Mouse (Mus musculus) 3T3-L1 (cell line): ENCODE results near the gene Gmds.

Source experiments
- DNase-seq: peaks from one replicate; pipeline ENCODE4 v3.0.0-alpha.2; 2015; ENCODE audit warnings: low read depth, low spot score

Gmds gene

DNA sequence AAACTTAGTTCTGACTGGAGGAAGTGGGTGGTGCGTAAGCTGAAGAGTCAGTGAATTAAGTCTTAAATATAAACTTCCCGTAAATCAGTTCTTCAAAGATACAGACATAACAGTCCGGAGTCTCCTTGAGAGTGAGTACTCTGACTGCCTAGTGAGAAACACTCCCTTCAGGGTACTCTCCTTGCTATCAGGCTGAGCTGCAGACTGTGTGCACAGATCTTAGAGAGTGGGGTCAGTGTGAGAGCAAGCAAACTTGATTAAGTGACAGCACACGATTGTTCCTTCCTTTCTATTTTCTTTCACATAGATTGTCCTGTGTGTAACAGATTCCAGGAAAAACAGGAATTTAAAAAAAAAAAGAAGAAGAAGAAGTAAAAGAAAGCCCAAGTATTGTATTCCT lies 382.4 kb downstream of the Gmds start:
- no peak for DNase-seq

DNA sequence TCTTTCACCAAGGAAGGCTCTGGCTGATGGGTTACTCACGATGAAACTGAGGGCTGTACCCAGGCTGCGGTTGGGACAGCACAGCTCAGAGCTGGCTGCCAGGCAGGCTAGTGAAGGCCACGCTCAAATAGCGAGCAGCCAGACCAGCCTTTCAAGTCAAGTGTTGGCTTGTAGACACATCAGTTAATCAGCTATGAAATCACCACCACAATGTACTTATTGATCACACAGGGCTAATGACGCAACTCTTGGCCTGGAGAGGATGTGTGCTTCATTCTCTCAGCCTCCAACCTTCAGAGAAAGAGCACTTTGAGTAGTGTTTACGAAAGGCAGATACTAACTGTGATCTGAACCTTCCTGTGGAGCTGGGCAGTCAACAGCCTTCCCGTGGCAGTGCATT lies 383.4 kb downstream of the Gmds start:
- DNase-seq, result no peak

DNA sequence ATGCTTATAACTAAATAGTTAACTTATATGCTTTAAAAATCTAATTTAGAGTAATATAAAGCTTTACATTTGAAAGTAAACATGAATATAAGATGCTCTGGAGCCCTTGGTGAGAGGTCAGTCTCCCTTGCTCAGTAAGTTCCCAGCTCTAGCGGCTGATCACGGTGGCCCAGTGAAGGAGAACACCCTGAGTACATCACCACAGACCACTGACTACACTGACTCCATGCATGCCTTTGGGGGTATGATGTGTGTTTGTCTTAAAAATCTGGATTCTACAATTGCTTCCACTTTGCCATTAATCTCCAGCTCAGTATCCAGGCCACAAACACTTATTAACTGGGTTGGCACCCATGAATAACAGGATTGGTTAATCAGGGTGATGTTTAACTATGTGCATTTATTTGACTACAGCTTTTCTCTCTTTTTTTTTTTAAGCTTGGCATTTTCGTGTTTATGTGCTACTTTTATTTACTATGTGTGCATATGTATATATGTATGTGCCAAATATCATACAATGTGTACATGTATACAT lies 393.8 kb downstream of the Gmds start:
- no peak for DNase-seq

DNA sequence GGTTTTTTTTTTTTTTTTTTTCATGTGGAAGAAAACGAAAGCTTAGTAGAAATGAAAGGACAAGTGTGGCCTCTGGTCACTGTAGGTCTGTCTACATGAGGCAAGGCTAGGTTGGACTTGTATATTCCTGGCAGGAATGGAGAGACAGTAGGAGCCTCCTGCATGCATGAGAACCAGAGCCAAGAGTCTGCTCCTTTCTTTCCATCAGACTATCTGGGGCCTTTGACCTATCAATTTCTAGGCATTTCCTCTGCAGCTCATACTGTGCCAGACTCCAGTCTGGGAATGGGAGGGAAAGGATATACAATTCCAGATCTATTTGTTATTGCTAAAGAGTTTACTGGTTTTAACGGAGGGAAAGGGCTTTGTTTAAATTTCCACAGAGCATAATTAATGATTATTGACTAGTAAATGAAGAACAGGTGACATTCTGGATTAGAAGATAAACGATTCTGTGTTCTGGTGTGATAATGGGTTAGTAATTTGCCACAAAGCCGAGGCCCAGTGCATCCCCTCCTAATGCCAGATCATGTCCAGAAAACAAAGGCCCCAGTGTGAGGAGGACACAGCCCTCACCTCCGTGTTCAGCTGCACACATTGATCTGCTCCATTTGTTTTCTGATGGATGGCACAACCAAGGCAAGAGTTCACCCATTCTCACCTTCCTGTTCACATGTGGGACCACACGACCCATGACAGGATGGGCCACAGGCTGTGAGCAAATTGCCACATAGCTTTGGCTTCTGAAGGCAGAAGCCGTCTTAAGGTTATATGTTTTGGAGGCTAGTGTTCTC lies 394.9 kb downstream of the Gmds start:
- DNase-seq, result no peak

DNA sequence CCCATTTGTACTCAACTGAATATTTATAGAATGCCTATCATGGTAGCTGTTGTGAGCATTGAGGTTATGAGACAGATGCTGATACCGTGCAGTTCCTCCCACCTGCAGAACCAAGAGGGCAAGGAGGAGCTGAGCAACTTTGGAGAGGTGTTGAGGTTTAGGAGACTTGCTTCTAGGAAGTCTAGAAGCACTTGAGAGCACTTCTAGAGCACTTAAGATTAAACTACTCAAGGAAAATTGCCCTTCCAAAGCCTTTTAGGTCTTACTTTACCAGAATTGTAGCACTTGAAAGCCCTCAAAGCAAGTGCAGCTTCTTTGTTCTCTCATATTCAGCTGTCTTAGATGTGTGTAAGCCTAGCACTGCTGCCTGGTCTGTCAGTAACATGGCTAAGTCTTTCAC lies 409.2 kb downstream of the Gmds start:
- DNase-seq, result no peak

DNA sequence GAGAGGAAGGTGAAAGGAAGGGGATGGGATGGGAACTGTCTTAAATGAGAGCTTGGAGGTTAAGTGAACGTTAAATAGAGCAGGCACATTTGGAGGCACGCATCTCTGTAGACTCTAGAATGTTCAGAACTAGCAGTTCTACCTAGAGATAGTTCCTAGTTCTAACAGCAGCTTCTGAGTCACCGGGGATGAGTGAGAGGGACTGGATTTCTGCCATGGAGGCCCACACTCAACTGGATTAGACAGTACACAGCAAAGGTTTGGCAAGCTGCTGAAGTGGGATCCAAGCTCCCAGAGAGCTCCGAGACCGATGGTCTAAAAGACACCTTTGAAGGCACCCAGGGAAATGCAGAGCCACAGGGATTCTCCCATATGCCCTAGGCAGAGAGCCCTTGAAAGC lies 411.9 kb downstream of the Gmds start:
- peak; percentile 40 for DNase-seq

DNA sequence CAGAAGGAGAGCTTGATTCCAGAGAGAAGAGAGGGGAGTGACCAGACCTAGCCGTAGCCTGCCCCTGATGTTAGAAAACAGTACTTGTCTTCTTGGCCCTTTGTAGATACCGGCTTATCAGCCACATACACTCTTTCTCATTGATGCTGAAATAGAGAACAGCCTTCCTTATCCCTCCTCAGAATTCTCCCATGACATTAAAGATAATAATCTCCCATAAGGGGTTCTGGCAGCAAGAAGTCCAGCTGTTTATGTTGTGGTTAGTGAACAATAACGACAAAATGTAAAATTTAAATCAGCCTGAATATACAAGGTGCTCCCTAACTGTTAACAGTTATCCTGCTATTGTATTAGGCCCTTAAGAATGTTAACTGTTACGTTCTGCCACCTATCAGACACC lies 414.0 kb downstream of the Gmds start:
- DNase-seq, result no peak

DNA sequence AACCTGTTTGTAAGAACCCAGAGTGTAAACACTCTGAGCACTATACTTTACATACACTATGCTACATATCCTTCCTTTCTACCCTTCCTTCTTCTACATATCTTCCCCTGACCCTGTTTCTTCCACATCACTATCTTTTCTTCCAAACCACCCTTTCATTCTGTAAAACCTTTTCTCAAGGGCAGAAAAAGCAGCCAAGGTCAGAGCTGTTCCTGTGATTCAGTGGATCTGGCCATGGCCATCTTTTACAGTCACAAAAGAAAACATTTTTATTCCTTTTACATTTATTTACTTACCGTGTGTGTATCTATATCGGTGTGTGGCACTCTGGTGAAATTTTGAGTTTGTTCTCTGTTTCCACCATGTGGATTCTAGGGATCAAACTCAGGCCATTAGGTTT lies 418.8 kb downstream of the Gmds start:
- DNase-seq, result no peak

DNA sequence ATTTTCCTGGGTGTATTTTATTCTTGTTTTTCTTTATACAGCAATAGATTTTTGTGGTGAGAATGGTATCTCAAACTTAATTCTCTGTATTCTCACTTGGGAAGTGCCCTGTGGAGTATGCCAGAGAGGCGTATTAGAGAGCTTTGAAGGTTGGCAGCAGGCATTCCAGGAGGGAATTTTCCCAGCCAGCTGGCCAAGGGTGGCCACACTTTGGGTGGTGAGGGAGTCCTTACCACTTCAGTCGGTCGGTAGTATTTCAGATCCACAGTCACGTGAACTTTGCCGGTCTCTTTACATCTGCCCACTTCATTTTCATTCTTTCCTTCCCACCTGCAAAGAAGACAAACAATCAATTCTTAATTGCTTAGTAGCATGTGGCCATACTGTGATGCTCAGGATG lies 421.2 kb downstream of the Gmds start:
- no peak for DNase-seq

DNA sequence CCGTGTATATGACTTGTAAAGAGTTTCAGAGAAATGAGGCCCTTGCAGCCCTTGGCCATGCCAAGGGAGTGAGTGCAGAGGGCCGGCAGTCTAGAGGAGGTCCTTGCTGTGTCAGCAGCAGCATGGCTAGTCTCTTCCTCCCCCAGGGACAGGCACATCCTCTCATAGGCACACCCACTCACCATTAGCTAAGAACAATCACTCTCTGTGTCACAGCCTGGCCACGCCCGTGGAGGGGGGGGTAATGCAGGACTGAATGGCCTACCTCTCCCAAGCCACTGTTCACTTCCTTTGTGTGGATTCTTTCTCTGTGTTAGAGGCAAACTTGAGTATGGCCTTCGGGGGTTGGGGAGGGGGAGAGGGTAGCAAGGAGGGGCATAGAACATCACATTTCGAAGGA lies 422.8 kb downstream of the Gmds start:
- peak; percentile 41 for DNase-seq

DNA sequence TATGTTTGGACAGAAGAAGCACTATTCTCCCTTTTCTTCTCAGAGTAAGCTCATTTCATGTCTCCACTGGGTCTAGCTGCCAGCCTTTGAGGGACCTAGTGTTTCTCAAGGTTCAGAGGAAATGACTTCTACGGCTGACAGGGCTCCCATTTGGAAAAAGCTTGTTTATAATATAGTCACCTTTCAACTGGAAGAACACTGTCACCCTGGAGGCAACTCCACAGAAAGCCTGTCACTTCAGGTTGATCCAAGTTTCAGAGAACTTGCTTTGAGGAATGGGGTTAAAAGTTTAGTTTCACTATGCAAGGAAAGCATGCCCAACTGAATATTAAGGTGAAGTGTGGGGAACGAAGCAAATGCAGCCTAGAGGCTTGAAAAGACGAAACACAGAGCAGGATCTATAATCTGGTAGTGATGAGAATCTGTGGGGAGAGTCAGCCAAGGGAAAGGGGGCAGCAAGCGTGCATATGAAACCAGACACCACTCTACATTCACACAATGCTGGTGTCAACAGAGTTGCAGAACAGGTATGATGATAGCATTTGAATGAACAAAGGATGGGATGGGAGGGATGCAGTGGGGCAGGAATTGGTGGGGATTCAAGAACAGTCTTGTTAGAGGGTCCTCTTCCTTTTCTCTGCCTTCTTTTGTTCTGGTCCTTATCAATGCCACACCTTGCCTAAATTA lies 423.5 kb downstream of the Gmds start:
- DNase-seq, result no peak

DNA sequence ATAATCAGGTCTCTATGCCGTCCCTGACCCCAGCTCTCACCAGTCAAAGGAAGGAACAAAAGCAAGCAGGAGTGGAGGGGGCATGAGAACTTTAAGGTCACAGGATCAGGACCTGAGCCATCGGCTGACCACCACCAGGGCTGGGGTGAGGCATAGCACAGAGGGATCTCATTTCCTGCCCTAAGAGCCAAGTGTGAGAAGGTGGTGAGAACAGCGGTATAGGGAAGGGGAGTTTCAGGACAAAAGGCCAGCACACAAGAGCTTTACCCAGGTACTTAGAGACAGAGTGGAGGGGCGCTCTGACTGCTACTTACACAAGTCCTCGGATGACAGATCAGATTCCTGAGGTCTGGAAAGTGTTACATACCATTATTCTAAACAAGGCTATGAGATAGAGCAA lies 426.6 kb downstream of the Gmds start:
- no peak for DNase-seq

DNA sequence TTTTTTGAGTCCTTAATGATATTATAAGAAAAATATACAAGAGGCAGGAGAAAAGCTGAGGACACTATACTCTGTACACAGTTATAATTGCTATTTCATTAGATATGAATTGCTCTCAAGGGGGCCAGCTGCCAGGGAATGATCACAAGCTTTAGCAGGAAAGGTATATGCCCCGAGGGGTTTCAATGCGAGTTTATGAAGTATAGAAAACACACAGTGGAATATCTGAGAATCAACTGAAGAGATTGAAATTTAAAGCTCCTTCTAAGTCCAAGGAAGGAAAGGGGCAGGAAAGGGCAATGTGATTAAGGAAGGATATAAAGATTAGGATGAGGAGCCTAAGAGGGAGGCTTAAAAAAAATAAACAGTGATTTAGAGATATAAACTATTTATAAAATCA lies 427.2 kb downstream of the Gmds start:
- no peak for DNase-seq

DNA sequence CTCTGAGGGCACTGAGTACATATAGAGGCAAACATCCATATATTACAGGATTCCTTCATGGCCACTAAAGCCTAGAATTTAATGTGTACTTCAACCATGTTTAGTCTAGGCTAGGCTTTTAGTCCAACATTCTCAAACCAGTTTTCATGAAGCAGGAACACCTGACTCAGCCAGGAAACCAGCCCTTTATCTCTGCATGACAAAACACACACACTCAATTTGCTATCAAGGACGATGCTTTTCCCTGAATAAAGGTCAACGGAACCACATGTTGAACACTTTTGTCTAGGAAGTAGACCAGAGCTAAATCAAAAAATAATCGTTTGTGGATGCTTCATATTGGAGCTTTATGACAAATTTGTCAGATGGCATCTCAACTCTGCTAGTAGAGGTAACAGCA lies 429.5 kb downstream of the Gmds start:
- DNase-seq, result no peak

DNA sequence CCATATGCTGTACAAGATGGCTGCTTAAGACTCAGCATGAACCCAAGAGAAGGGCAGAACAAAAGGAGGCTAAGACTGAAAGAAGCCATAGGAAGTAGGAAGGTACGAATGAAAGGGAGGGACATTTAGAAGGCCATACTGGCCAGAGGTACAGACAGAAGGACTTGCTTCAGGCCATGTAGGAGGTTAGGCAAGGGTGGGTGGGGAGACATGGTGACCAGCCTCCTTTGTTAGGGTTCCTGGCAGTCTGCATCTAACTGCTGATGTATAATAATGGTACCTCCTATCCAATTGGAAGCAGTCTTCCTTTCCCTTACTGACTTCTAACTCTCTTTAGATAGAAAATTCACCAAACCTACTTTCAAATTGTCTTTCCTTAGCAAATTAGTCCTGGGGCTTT lies 432.0 kb downstream of the Gmds start:
- no peak for DNase-seq

DNA sequence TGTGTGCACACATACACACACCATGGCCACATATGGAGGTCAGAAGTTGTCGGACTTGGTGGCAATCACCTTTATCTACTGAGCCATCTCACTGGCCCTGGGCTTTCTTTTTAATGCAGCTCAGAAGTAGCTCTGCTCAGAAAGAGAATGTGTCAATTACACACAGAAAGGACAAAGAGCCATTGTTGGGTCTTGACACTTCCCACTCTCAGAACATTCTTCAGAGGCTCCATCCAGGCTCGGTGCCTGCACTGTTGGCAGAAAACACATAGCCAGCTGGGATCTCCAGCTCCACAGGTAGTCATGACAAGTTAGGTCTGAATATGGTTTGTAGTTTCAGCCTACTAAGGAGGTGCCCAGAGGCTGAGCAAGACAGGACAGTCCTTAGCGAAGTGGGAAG lies 438.3 kb downstream of the Gmds start:
- no peak for DNase-seq

DNA sequence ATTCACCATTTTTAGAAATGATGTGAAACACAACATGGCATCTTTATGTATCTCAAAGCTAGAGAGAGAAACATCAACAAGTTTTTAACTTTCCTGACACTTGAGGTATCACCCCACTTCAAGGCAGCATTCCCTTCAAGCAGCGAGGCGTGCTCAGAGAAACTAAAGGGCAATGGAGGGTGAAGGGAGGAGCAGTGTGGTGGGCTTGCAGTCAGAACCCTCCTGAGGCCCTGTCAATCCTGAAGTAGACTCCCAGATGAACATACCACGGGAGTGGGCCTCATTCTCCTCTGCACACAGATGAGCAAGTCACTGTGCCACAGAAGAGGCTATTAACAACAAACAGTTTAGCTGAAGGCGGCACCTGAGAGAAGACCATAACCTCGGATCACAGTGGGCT lies 439.1 kb downstream of the Gmds start:
- DNase-seq, result no peak

DNA sequence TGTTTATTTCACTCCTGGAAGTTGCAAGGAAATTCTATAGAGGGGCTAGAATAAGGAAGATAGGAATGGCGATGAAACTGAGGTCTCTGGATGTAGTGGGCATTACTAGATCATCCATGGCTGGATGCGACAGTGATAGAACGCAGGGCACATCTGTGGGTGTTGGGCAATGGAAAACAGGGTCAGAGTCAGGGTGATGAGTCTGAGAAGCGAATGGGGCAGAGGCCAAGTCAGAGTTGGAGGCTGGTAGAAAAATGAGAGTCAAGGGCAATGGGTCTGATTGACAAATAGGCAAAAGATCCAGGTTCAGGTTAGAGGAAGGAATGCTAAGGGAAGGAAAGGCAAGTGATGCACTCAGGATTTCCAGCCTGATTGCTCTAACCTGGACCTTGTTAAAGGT lies 441.0 kb downstream of the Gmds start:
- DNase-seq, result no peak

DNA sequence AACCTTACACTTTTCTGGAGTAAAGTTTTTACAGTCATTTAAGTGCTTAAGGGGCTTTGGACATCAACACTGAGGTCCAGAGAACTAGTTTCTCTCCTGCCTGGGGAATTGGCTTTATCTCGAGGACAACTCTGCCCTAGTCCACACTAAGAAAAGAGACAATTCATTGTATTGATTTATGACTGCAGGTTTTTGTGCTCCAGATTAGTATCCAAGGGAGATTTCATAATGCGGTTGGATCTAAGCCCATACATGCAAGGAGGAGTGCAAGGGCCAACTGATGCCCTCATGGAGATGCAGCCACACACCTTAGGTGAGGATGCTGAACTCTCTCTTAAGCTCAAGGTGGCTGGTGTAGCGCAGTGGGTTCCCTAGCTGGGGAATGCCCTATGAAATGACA lies 444.0 kb downstream of the Gmds start:
- DNase-seq, result no peak

DNA sequence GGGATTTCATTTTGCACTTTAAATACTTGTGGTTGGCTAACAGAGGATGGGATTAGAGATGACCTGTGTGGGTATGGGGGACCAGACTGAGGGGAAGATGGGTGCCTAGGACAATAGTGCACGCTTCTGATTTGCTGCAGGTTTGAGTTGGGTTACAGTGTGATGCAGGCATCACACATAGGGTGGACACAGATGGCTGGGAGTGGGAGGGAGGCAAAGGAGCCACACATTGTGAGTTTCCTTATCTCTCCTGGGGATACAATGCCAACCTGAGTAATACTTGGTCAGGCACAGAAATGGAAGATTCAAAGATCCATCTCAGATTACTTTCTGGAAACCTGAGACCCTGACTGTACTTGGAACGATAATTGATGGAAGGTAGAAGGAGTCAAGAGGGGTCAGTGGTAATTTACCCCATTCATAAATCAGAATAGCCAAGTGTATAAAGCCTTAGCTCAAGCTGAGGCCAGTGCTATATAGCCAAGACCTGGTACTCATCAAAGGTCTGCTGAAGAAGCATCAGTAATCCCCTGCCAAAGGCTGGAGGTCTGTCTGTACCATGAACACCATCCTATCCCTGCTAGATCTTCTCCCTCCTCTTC lies 445.5 kb downstream of the Gmds start:
- DNase-seq, result no peak

DNA sequence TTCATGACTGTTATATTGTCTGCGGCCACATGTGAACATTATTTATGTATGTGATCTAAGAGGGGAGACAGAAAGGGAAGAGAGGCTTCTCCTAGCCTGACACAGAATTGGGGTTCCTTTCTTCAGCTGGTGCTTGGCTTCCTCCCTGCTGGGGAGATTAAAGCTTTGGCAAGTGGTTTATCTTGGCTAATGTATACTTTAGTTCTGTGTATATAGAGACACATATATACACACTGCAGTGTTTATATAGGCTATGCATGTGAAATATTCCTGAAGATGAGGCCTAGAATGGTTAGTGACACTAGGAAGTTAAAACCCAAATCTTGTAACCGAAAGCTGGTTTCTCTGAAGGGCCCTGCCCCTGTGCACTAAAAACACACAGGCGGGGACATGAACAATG lies 450.0 kb downstream of the Gmds start:
- DNase-seq, result no peak

DNA sequence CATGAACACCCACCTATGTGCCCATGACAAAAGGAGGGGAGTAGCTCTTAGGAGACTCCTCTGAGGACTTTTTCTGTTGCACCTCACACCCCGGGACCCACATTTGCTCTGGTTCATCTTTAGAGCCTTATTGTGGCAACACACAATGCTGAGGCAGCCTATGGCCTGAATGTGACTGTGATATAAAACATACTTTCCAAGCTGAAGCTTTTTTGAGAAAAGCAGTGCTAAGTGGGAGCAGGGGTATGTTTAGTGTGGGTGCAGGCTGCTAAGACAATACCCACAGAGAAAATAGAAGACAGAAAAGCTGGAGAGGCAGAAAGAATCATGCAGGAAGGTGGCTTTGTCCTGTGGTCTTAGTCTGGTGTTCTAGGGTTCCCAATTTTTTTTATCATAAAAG lies 452.8 kb downstream of the Gmds start:
- DNase-seq, result no peak
